Mouse (Mus musculus): ENCODE measurements around the gene Tiparp. TPM values are rescaled to one million over a fixed set of nuclear protein-coding genes. Genes with fewer than 3 reads are reported as not detected.

The Tiparp gene
- 105 TPM for polyA plus RNA-seq (2014; fragmentation: Illumina TruSeq; extraction: RNeasy Lipid Tissue Mini Kit (QIAGEN cat#74804); ENCODE audit: low replicate concordance)

GRCm38 (mm10) chr3:65527691-65528601 lies at the start of gene Tiparp:
Gene Tiparp, plus strand, starts transcription at chr3:65528410.

Other genes starting within 250 kb of the Tiparp start
- 594 TPM for gene Ssr3, start 135.8 kb upstream of the Tiparp start, polyA plus RNA-seq (2014; fragmentation: Illumina TruSeq; extraction: RNeasy Lipid Tissue Mini Kit (QIAGEN cat#74804); ENCODE audit: low replicate concordance)
- 9.1 TPM for gene Lekr1, start 137.8 kb downstream of the Tiparp start, polyA plus RNA-seq (2014; fragmentation: Illumina TruSeq; extraction: RNeasy Lipid Tissue Mini Kit (QIAGEN cat#74804); ENCODE audit: low replicate concordance)